Mouse (Mus musculus): ENCODE data around the gene Fbxw5.

GRCm38 (mm10) chr2:25457022-25457896, 43.3 kb upstream of the Fbxw5 start:
- TF ChIP-seq CTCF (IDR thresholded peaks at IDR 0.05 in 2 of 3, conservative IDR thresholded peaks at IDR 0.05 in 1 of 3; ENCODE audit: control insufficient read depth in 1 of 3, insufficient read depth in 1 of 3, low read depth in 2 of 3, low read length in 3 of 3, poor library complexity in 1 of 3, severe bottlenecking in 1 of 3) = no peak
- TF ChIP-seq POLR2A (IDR thresholded peaks at IDR 0.05; ENCODE audit: control insufficient read depth in 1 of 2, insufficient read depth in 1 of 2, low read depth in 1 of 2, low read length in 2 of 2, poor library complexity in 1 of 2) = no peak
- TF ChIP-seq GABPA (IDR thresholded peaks at IDR 0.05; ENCODE audit: low read depth, low read length) = no peak
- TF ChIP-seq ZMIZ1 (IDR thresholded peaks at IDR 0.05; ENCODE audit: low read depth, low read length) = no peak
- TF ChIP-seq SIN3A (IDR thresholded peaks at IDR 0.05; ENCODE audit: low read length) = no peak
- no peak for TF ChIP-seq HCFC1 (IDR thresholded peaks at IDR 0.05; ENCODE audit: low read depth, low read length)
- TF ChIP-seq POLR2AphosphoS2 (IDR thresholded peaks at IDR 0.05; ENCODE audit: low read length) = no peak
- no peak for TF ChIP-seq MAX (IDR thresholded peaks at IDR 0.05; ENCODE audit: low read length)
- no peak for TF ChIP-seq UBTF (IDR thresholded peaks at IDR 0.05; ENCODE audit: borderline replicate concordance, insufficient read depth, low read depth, low read length)
- TF ChIP-seq ETS1 (IDR thresholded peaks at IDR 0.05; ENCODE audit: low read depth, low read length) = no peak
